Mouse (Mus musculus) telencephalon, adult 2 months (tissue): ENCODE data around the gene Smyd4.

Experiments
- DNase-seq: peaks from one replicate; pipeline ENCODE4 v3.0.0-alpha.2; 2011; ENCODE audit warnings: low read depth, low spot score

The Smyd4 gene

GRCm38 (mm10) chr11:75348199-75348889, at the start of gene Smyd4, which contains the start of gene Rpa1:
Smyd4 (plus strand) TSS chr11:75348433.
Rpa1 (minus strand) TSS chr11:75348324.
- peak; percentile 87 for DNase-seq

DNA sequence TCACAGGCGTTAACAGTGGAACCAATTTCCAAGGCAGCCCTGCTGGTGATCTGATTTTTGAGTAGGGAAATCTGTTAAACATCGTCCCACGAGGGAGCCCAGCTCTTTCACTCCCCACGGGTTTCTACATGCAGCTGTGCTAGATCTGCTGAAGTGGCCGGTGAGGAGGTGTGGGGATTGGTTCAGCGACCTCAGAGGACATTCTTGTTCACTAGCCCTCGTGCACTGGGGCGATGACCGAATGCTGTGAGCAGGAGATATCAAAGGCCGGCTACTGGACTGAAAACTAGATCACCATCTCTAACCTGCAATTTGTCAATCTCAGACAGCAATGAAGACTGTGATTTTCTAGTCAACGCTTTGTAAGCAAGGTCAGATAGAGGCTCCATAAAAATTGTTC, 49.7 kb upstream of the Smyd4 start:
- DNase-seq: no peak

DNA sequence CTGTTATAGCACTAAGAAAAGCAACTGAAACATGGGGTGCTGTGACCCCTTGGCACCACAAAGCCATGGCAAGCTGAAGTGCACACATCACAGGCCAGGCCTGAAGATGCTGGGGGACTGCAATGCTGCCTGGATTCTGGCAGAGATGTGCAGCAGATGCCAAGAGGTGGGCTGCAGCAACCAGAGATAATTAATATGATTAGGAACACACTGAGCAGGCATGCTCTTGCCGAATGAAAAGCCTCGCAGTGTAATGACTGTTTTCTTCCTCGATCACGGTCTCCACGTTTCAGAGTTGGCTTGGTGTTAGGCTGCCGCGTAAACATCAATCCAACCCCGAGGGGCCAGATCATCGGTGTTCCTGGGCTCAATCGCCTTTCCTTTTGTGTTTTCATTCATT, 48.4 kb upstream of the Smyd4 start:
- DNase-seq: no peak

- DNase-seq: no peak
Measured at GRCm38 (mm10) chr11:75300954-75301353, 47.3 kb upstream of the Smyd4 start.

DNA sequence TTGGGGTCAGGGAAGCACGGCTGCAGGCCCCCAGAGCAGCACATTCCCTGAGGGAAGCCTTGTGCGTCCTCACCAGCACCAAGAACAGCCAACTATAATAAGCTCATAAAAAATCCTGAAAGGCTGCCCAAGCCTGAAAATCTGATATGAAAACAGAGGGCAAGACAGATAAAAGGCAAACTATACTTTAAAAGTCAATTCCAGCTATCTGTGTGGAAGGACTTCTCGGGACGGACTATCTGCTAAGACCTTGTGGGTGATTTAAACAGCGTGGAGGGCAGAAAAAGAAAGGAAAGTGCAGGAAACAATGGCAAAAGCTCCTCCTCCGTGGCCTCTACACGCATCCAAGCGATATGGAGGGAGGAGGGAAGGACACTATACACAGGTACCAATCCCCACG, 43.4 kb upstream of the Smyd4 start:
- DNase-seq: no peak

DNA sequence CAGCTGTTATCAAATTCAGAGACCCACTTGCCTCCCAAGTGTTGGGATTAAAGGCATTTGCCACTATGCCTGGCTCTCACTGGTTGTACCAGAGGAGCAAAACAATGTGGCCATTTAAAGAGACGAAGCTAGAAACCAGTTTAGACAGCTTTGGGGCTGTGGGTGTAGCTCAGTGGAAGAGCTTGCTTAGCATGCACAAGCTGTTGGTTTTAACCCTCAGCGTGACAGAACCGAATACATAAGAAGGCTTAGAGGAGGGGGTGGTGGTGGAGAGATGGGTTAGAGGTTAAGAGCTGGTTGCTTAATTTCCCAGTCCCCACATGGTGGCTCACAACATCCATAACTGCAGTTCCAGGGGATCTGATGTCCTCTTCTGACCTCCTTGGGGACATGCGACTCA, 39.6 kb upstream of the Smyd4 start:
- DNase-seq: no peak

DNA sequence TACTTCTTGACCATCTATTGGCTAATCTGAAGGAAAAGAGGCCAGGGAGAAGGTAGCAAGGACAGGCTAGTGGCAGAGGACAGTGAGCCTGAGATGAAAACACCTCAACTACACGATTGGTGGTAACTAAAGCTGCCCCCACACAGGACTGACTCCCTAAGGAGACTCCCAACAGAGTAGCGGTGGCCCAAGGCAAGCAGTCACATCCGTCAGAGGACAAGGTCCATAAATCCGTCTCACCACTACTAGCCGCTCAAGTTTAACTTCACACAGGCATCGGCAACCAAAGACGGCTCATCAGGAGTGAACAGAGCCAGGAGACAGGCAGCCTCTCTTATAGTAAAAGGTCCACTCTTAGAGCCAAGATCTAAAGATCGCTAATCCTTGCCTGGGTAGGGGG, 37.4 kb upstream of the Smyd4 start:
- no peak for DNase-seq

- no peak for DNase-seq
Measured at GRCm38 (mm10) chr11:75311751-75312150, 36.5 kb upstream of the Smyd4 start.

DNA sequence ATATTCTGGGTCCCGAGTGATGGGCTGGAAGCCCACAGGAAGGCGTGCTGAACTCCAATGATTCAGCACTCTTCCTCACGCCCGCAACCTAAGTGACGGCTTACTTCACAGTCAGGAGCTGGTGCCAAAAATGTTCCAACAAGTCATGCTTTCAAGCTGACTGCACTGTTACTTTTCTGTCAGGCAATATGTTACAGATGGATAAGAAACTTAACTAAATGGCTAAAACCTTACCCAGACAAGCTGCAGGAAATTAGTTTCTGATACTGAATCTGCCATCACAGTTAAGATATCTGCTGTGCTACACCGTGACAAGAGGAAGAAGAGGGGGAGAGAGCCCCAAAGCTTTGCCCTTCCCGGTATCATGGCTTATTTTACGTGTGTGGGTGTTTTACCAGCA, 34.4 kb upstream of the Smyd4 start:
- DNase-seq: no peak

DNA sequence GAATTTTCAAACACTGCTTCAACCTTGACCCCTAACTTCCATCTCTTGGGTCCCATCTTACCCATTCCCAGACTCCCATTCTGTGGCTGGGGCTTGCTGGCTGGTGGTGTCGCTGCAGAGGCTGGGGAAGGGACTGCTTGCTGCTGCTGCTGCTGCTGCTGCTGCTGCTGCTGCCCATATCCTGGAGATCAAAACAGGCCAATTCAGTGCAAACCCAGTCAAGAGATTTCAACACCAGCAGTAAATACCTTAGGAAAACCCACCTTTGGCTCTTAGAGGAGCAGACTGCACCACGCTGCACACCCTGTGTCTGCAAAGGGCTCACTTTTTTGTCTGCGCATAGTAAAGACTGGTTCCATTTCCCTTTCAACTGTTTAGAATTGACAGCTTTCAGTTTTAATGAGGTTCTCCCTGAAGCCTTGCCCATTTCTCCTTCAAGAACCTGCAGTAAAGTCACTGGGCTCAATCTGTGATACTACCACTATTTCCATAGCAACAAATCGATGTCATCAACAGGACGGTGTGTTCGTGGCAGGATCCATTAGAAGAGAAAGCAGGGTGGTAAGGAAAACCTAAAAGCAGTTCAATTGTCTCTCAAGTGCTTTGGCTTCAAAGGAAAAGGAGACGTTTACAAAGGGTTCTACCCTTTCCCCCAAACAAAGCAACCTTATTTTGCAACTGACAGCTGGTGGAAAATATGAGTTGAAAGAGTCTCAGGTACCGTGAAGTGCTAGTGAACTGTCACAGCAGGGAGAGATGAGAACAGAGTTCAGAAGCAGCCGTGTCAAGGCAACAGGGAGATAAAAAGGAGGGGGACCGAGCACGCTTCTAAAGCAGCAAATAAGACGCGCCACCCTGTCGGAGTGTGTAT, 29.6 kb upstream of the Smyd4 start:
- DNase-seq: no peak

GRCm38 (mm10) chr11:75319246-75319645, 29.0 kb upstream of the Smyd4 start:
- no peak for DNase-seq

- DNase-seq: no peak
Measured at GRCm38 (mm10) chr11:75323326-75323737, 24.9 kb upstream of the Smyd4 start.

GRCm38 (mm10) chr11:75324433-75324832, 23.8 kb upstream of the Smyd4 start:
- no peak for DNase-seq

GRCm38 (mm10) chr11:75325116-75325968, 22.9 kb upstream of the Smyd4 start:
- DNase-seq: no peak

- DNase-seq: no peak
Measured at GRCm38 (mm10) chr11:75325969-75326311, 22.3 kb upstream of the Smyd4 start.

GRCm38 (mm10) chr11:75336676-75337075, 11.6 kb upstream of the Smyd4 start:
- DNase-seq: no peak

DNA sequence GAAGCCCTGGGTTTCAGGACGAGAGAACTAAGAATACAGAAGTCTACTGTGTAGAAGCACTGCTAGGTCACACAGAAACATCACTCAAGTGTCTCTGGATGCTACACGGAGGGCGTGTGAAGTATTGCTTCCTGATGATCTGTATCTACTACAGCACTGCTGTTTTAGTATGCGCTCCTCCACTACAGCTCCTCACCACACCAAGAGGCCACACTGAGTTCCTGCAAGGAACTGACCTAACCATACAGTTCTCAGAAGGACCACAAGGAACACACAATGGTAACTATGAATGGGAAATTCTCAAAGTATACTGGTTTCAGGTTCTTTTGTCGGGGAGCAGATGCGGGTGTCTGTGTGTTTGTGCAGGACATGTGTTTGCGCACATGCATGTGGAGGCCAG, 11.0 kb upstream of the Smyd4 start:
- no peak for DNase-seq

- DNase-seq: no peak
Measured at GRCm38 (mm10) chr11:75340076-75340475, 8.2 kb upstream of the Smyd4 start.

GRCm38 (mm10) chr11:75340698-75341345, 7.4 kb upstream of the Smyd4 start:
- DNase-seq: no peak

- no peak for DNase-seq
Measured at GRCm38 (mm10) chr11:75343096-75343495, 5.1 kb upstream of the Smyd4 start.

DNA sequence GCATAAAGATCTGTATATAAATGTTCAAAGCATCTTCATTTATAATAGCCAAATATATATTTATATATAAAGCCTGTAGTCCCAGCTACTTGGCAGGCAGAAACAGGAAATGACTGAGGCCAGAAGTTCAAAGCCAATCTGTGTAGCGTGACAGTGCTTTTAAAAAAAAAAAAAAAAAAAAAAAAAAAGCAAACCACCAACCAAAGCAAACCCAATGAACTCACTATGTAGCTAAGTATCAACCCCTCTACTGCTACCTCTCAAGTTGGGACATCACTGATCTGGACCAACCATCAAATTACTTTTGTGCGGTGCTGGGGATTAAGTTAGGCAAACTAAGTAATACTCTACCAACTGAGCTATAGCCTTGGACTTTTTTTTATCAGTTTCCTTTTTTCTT, 4.1 kb upstream of the Smyd4 start:
- DNase-seq: no peak

DNA sequence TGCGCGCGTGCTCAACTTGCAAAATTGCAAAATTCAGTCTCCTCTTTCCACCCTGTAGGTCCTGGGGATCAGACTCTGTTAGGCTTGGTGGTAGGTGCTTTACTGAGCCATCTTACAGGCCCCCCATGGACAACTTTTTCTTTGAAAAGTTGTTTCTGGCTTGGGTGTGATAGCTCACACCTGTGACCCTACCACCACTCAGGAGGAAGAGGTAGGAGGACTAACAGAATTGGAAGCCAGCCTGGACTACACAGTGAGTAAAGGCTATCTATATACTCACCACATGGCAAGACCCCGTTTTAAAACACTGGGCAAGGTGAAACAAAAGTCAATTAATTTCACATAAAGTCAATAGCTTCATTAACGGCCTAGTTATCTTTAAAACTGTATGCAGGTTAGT, 3.5 kb upstream of the Smyd4 start:
- no peak for DNase-seq
